Mouse (Mus musculus): ENCODE measurements around the gene Ucn. TPM values are rescaled to one million over a fixed set of nuclear protein-coding genes. Genes with fewer than 3 reads are reported as not detected.

Gene Ucn
- polyA plus RNA-seq (2014; fragmentation: Nextera tagmentation; extraction: Ambion mirVana): not detected in 2 replicates

- H3K27me3 ChIP-seq (ENCODE audit: control insufficient read depth, insufficient read depth, low read length): peaks cover 50% of the 10 kb centered on the region
- H3K4me3 ChIP-seq (ENCODE audit: low read depth, low read length): peak within 1 kb of the TSS; percentile 14; the same call in 1 of the 2 replicates
- no peak for DNase-seq (ENCODE audit: low spot score)
- peak within 1 kb of the TSS; percentile 46 for H3K4me2 ChIP-seq (ENCODE audit: low read depth, low read length, severe bottlenecking)
- ATAC-seq (replicated peaks; ENCODE audit: low FRiP score): no peak
- H3K36me3 ChIP-seq (ENCODE audit: control insufficient read depth, insufficient read depth, low read length): peaks cover 3% of the 10 kb centered on the region; the same call in 1 of the 2 replicates
- no peak within 1 kb of the TSS for H3K9ac ChIP-seq (ENCODE audit: low read length)
- peaks cover 11% of the 10 kb centered on the region; the same call in 1 of the 2 replicates for H3K4me1 ChIP-seq (replicated peaks; ENCODE audit: control insufficient read depth, insufficient read depth, low read length)
- no peaks in the 10 kb centered on the region for H3K9me3 ChIP-seq (ENCODE audit: control insufficient read depth, low read length)
- WGBS: 1% methylated on average over 52 of the region's 52 CpGs
- no peak within 1 kb of the TSS for H3K27ac ChIP-seq (ENCODE audit: low read depth, low read length)
Measured at GRCm38 (mm10) chr5:31138241-31138967, at the start of gene Ucn. Ucn (minus strand) TSS chr5:31138829.

GRCm38 (mm10) chr5:31183678-31184077 is 45.0 kb upstream of the Ucn start:
- 66% methylated on average over 4 of the region's 4 CpGs for WGBS
- no peak overlapping the region for H3K27ac ChIP-seq (ENCODE audit: low read depth, low read length)

GRCm38 (mm10) chr5:31181183-31181770 is 42.6 kb upstream of the Ucn start:
- H3K9me3 ChIP-seq (ENCODE audit: control insufficient read depth, low read length): no peaks in the 10 kb centered on the region
- no peaks in the 10 kb centered on the region for H3K27me3 ChIP-seq (ENCODE audit: control insufficient read depth, insufficient read depth, low read length)
- DNase-seq (ENCODE audit: low spot score): no peak
- no peak overlapping the region for H3K27ac ChIP-seq (ENCODE audit: low read depth, low read length)
- H3K36me3 ChIP-seq (ENCODE audit: control insufficient read depth, insufficient read depth, low read length): no peaks in the 10 kb centered on the region
- no peak overlapping the region for H3K4me2 ChIP-seq (ENCODE audit: low read depth, low read length, severe bottlenecking)
- WGBS: 94% methylated on average over 9 of the region's 9 CpGs
- H3K4me1 ChIP-seq (replicated peaks; ENCODE audit: control insufficient read depth, insufficient read depth, low read length): no peaks in the 10 kb centered on the region
- H3K4me3 ChIP-seq (ENCODE audit: low read depth, low read length): no peak overlapping the region; the same call in 1 of the 2 replicates
- ATAC-seq (replicated peaks; ENCODE audit: low FRiP score): no peak
- no peak overlapping the region for H3K9ac ChIP-seq (ENCODE audit: low read length)

More at GRCm38 (mm10) chr5:31183678-31184077, 45.0 kb upstream of the Ucn start:
- peaks cover 6% of the 10 kb centered on the region; the same call in 1 of the 2 replicates for H3K36me3 ChIP-seq (ENCODE audit: control insufficient read depth, insufficient read depth, low read length)
- no peak overlapping the region for H3K4me3 ChIP-seq (ENCODE audit: low read depth, low read length)
- ATAC-seq (replicated peaks; ENCODE audit: low FRiP score): no peak
- no peaks in the 10 kb centered on the region for H3K4me1 ChIP-seq (replicated peaks; ENCODE audit: control insufficient read depth, insufficient read depth, low read length)
- H3K9me3 ChIP-seq (ENCODE audit: control insufficient read depth, low read length): no peaks in the 10 kb centered on the region
- no peaks in the 10 kb centered on the region for H3K27me3 ChIP-seq (ENCODE audit: control insufficient read depth, insufficient read depth, low read length)
- H3K4me2 ChIP-seq (ENCODE audit: low read depth, low read length, severe bottlenecking): no peak overlapping the region
- no peak for DNase-seq (ENCODE audit: low spot score)
- no peak overlapping the region for H3K9ac ChIP-seq (ENCODE audit: low read length)

GRCm38 (mm10) chr5:31179766-31180630 is 41.4 kb upstream of the Ucn start, which contains the start of the genes Gm29609 and Gtf3c2:
Gm29609 (minus strand) TSS chr5:31179911.
Gtf3c2 (minus strand) TSS chr5:31180144.
- H3K9ac ChIP-seq (ENCODE audit: low read length): peak within 1 kb of the TSS; percentile 79
- peak within 1 kb of the TSS; percentile 91 for H3K4me3 ChIP-seq (ENCODE audit: low read depth, low read length)
- peak within 1 kb of the TSS; percentile 81 for H3K4me2 ChIP-seq (ENCODE audit: low read depth, low read length, severe bottlenecking)
- H3K27ac ChIP-seq (ENCODE audit: low read depth, low read length): peak within 1 kb of the TSS; percentile 98
- H3K4me1 ChIP-seq (replicated peaks; ENCODE audit: control insufficient read depth, insufficient read depth, low read length): no peaks in the 10 kb centered on the region
- no peaks in the 10 kb centered on the region for H3K9me3 ChIP-seq (ENCODE audit: control insufficient read depth, low read length)
- H3K27me3 ChIP-seq (ENCODE audit: control insufficient read depth, insufficient read depth, low read length): no peaks in the 10 kb centered on the region
- ATAC-seq (replicated peaks; ENCODE audit: low FRiP score) (peak; percentile 97), DNase-seq (ENCODE audit: low spot score) (peak; percentile 94)
- WGBS: under 1% methylated on average over 59 of the region's 59 CpGs
- no peaks in the 10 kb centered on the region for H3K36me3 ChIP-seq (ENCODE audit: control insufficient read depth, insufficient read depth, low read length)

- Histone ChIP-seq H3K9ac (ENCODE audit: low read length) (peak overlapping the region; percentile 79), H3K27me3 (ENCODE audit: control insufficient read depth, insufficient read depth, low read length) (no peaks in the 10 kb centered on the region), H3K4me1 (replicated peaks; ENCODE audit: control insufficient read depth, insufficient read depth, low read length) (no peaks in the 10 kb centered on the region), H3K27ac (ENCODE audit: low read depth, low read length) (peak overlapping the region; percentile 98), H3K9me3 (ENCODE audit: control insufficient read depth, low read length) (no peaks in the 10 kb centered on the region), H3K36me3 (ENCODE audit: control insufficient read depth, insufficient read depth, low read length) (no peaks in the 10 kb centered on the region), H3K4me2 (ENCODE audit: low read depth, low read length, severe bottlenecking) (peak overlapping the region; percentile 81), H3K4me3 (ENCODE audit: low read depth, low read length) (peak overlapping the region; percentile 91)
- ATAC-seq (replicated peaks; ENCODE audit: low FRiP score): peak; percentile 63
- WGBS: under 1% methylated on average over 25 of the region's 25 CpGs
- DNase-seq (ENCODE audit: low spot score): peak; percentile 59
Measured at GRCm38 (mm10) chr5:31179301-31179765, 40.7 kb upstream of the Ucn start.

- DNase-seq (ENCODE audit: low spot score) (no peak), ATAC-seq (replicated peaks; ENCODE audit: low FRiP score) (no peak)
- Histone ChIP-seq H3K4me3 (ENCODE audit: low read depth, low read length) (no peak overlapping the region), H3K27me3 (ENCODE audit: control insufficient read depth, insufficient read depth, low read length) (no peaks in the 10 kb centered on the region), H3K9ac (ENCODE audit: low read length) (no peak overlapping the region), H3K4me1 (replicated peaks; ENCODE audit: control insufficient read depth, insufficient read depth, low read length) (no peaks in the 10 kb centered on the region), H3K36me3 (ENCODE audit: control insufficient read depth, insufficient read depth, low read length) (peaks cover 23% of the 10 kb centered on the region), H3K4me2 (ENCODE audit: low read depth, low read length, severe bottlenecking) (no peak overlapping the region), H3K9me3 (ENCODE audit: control insufficient read depth, low read length) (no peaks in the 10 kb centered on the region), H3K27ac (ENCODE audit: low read depth, low read length) (no peak overlapping the region)
- 91% methylated on average over 4 of the region's 4 CpGs for WGBS
Measured at GRCm38 (mm10) chr5:31168630-31169029, 30.0 kb upstream of the Ucn start.

- H3K4me3 ChIP-seq (ENCODE audit: low read depth, low read length): no peak overlapping the region
- no peaks in the 10 kb centered on the region for H3K9me3 ChIP-seq (ENCODE audit: control insufficient read depth, low read length)
- DNase-seq (ENCODE audit: low spot score): no peak
- H3K27ac ChIP-seq (ENCODE audit: low read depth, low read length): no peak overlapping the region
- no peak overlapping the region for H3K4me2 ChIP-seq (ENCODE audit: low read depth, low read length, severe bottlenecking)
- H3K36me3 ChIP-seq (ENCODE audit: control insufficient read depth, insufficient read depth, low read length): peaks cover 21% of the 10 kb centered on the region
- H3K9ac ChIP-seq (ENCODE audit: low read length): no peak overlapping the region
- no peak for ATAC-seq (replicated peaks; ENCODE audit: low FRiP score)
- no peaks in the 10 kb centered on the region for H3K4me1 ChIP-seq (replicated peaks; ENCODE audit: control insufficient read depth, insufficient read depth, low read length)
- no peaks in the 10 kb centered on the region for H3K27me3 ChIP-seq (ENCODE audit: control insufficient read depth, insufficient read depth, low read length)
- 94% methylated on average over 1 of the region's 1 CpGs for WGBS
Measured at GRCm38 (mm10) chr5:31164878-31165277, 26.2 kb upstream of the Ucn start.

GRCm38 (mm10) chr5:31162462-31162861 is 23.8 kb upstream of the Ucn start:
- ATAC-seq (replicated peaks; ENCODE audit: low FRiP score): no peak
- no peaks in the 10 kb centered on the region for H3K4me1 ChIP-seq (replicated peaks; ENCODE audit: control insufficient read depth, insufficient read depth, low read length)
- H3K4me2 ChIP-seq (ENCODE audit: low read depth, low read length, severe bottlenecking): no peak overlapping the region
- no peak for DNase-seq (ENCODE audit: low spot score)
- H3K27ac ChIP-seq (ENCODE audit: low read depth, low read length): no peak overlapping the region
- no peak overlapping the region for H3K9ac ChIP-seq (ENCODE audit: low read length)
- peaks cover 15% of the 10 kb centered on the region for H3K36me3 ChIP-seq (ENCODE audit: control insufficient read depth, insufficient read depth, low read length)
- no peaks in the 10 kb centered on the region for H3K27me3 ChIP-seq (ENCODE audit: control insufficient read depth, insufficient read depth, low read length)
- no peak overlapping the region for H3K4me3 ChIP-seq (ENCODE audit: low read depth, low read length)
- no peaks in the 10 kb centered on the region for H3K9me3 ChIP-seq (ENCODE audit: control insufficient read depth, low read length)
